Mouse (Mus musculus) olfactory bulb, adult 2 months (tissue): ENCODE measurements around the gene Trim10.

Experiments
- CTCF ChIP-seq: fragments of 200-500 bp; IDR thresholded peaks from 2 replicates; pipeline ENCODE4 v1.5.1; 2012; ENCODE audit warnings: low read depth, mild to moderate bottlenecking, low read length, moderate library complexity; ENCODE audit not compliant: insufficient read depth
- POLR2A ChIP-seq: fragments of 200-500 bp; IDR thresholded peaks from 2 replicates; pipeline ENCODE4 v1.6.1; 2012; ENCODE audit warnings: mild to moderate bottlenecking, low read depth, low read length, moderate library complexity; ENCODE audit not compliant: insufficient read depth

DNA sequence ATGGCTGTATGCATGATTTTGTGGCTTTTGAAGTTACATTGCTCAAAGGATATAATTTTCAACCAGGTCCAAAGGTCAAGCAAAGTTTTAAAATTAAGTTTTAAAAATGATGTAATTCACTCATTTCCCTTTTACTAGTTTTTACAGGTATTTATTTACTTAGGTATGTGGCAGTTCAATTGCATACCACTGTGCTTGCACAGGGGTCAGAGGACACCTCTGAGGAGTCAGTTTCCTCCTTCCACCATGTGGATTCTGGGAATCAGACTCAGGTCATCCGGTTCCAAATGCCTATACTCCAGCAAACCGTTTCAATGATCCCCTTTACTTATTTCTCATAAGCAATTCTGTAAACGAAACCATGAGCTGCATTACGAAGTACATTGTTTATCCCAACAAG lies 53.3 kb downstream of the Trim10 start:
- TF ChIP-seq CTCF: no peak
- TF ChIP-seq POLR2A: no peak
